Mouse (Mus musculus) A20 (cell line): ENCODE measurements around the gene Olfr222.

Experiments
- DNase-seq: peaks from one replicate; pipeline ENCODE4 v3.0.0-alpha.2; 2011; ENCODE audit warnings: low read depth, low spot score

Olfr222 gene

GRCm38 (mm10) chr11:59541324-59541723 lies 34.7 kb downstream of the Olfr222 start, which contains the start of gene Nlrp3:
TSS of gene Nlrp3 (plus strand) at chr11:59541568.
- DNase-seq: no peak

- no peak for DNase-seq
Measured at GRCm38 (mm10) chr11:59540123-59540522, 35.9 kb downstream of the Olfr222 start.

GRCm38 (mm10) chr11:59538387-59538786 lies 37.6 kb downstream of the Olfr222 start:
- peak; percentile 73 for DNase-seq

- peak; percentile 66 for DNase-seq
Measured at GRCm38 (mm10) chr11:59537218-59538130, 38.6 kb downstream of the Olfr222 start.

GRCm38 (mm10) chr11:59531562-59531961 lies 44.5 kb downstream of the Olfr222 start:
- DNase-seq: no peak

- no peak for DNase-seq
Measured at GRCm38 (mm10) chr11:59530870-59531535, 45.0 kb downstream of the Olfr222 start.

GRCm38 (mm10) chr11:59530221-59530620 lies 45.8 kb downstream of the Olfr222 start:
- DNase-seq: no peak

GRCm38 (mm10) chr11:59526472-59527080 lies 49.5 kb downstream of the Olfr222 start, which contains the start of gene Zkscan17:
TSS of gene Zkscan17 (minus strand) at chr11:59526751.
- DNase-seq: peak; percentile 32

GRCm38 (mm10) chr11:59525237-59525636 lies 50.8 kb downstream of the Olfr222 start:
- DNase-seq: peak; percentile 90

- DNase-seq: no peak
Measured at GRCm38 (mm10) chr11:59524150-59524549, 51.9 kb downstream of the Olfr222 start.
